Mouse (Mus musculus) gastrocnemius, postnatal 14 days (tissue): ENCODE results near the gene Hist1h2ai. TPM values are rescaled to one million over a fixed set of nuclear protein-coding genes. Genes with fewer than 3 reads are reported as not detected.
A peak's percentile ranks its signal among the peaks of the same experiment; 100 is the strongest.
"Not testable (repeated sequence)": the region's sequence is repeated elsewhere in the genome, so short reads cannot be mapped to it uniquely, and the experiment has no call there.

Experiments used
- DNase-seq: peaks from one replicate; pipeline ENCODE4 v3.0.0; 2021; ENCODE audit warnings: mixed read lengths
- intact Hi-C: fragments of 180-260 bp; cut with DNase I; formaldehyde crosslinking; loops from one replicate; pipeline ENCODE4 v1.15.1; 2025; ENCODE audit warnings: low total_unique reads
- total RNA-seq, 2 experiments: library from RNA; stranded (reverse); gene quantifications; 2 replicates each; pipeline ENCODE4 v1.2.3; 2021

Hist1h2ai gene
- total RNA-seq, 2 experiments from 2014 or later = 70.5 to 87.6 TPM

DNA sequence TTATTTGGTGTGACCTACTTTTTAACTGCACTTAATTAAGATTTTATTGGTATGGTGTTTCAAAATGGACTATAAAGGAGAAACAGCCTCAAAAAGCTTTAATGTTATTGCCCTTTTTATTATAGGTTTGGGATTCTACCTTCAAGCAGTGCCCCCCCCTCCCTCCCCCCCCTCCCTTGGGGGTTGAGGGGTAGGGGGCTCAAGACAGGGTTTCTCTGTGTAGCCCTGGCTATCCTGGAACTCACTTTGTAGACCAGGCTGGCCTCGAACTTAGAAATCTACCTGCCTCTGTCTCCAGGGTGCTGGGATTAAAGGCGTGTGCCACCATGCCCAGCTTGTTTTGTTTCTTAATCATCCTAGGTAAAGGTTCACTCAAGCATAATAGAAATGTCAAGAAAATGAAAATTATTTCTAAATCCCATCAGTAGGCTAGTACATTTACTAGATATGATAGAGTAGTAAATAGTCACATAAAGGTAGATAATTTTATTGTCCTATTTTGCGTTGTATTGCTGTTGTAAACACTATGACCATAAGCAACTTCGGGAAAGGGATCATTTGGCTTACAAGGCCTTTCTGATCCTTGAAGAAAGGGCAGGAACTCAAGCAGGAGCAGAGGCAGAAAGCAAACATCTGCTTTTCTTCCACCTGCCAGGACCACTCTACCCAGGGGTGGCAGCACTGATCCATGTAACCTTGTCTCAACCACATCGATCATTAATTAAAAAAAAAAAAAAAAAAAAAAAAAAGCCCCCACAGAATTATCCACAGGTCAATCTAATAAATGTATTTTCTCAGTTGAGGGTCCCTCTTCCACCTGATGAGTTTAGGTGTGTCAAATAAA is 7.0 kb downstream of the Hist1h2ai start:
- DNase-seq = no peak
- intact Hi-C loops = no loop called here

DNA sequence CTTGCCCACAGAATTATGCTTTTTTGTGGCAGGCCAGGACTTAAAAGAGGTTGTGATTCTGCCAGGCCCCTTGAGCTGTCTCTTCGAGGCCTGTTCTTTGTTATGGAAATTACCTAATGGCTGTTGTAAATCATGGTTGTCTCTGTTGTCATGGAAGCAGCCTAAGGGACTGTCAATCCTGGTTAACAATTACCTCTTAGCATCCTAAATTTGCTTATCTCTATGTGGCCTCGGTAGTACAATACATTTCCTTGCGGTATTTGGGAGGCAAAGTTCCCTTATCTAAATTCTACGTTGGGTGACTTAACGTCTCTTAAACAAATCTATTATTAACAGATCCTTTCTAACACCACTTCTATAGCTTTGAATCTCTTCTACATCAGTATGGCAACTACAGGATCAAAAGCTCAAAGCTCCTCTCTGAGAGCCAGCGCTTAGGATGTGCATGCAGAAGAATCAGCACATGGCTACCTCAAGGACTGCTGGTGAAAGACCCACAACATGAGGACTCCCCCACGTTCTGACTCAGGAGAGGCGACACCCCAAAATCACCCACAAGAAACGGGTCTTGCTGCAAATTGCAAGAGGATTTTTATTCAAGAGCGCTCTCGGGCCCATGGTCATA is 11.8 kb downstream of the Hist1h2ai start:
- DNase-seq = no peak
- intact Hi-C loops = no loop called here

DNA sequence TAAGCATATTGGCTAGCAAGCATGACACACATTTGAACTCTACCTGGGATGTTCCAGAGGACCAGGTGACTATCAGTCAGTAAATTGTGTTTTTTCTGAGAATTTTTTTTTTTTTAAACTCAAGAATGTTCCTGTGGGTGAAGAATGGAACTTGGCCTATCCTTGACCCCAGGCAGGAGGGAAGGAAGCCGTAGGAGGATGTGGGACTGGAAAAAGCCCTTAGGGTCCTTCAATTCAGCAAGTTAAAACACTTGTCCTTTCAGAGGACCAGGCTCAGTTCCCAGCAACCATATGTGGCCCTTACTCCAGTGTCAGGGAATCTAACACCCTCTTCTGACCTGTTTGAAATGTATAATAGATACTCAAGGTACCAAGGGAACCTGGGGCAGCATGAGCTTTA is 13.3 kb downstream of the Hist1h2ai start:
- intact Hi-C loops = no loop called here
- DNase-seq = no peak

DNA sequence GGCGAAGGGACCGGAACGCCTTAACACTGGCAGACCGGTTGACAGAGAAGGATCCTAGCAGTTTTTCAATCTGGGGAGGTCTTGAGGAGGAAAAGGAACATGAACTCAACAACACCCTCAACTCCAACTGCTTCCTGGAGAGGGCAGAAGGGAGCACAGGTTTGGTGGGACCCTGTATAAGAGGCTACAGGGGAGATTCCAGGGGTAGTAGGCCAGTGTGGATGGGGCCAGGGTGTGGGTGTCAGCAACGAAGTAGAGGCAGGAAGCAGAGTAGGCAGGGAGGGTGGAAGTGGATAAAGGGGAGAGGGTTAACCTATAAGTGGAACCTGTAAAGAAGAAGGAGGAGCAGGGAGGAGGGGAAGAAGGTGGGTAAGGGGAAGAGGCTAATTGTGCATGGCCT is 17.2 kb downstream of the Hist1h2ai start:
- intact Hi-C loops = no loop called here
- no peak for DNase-seq

DNA sequence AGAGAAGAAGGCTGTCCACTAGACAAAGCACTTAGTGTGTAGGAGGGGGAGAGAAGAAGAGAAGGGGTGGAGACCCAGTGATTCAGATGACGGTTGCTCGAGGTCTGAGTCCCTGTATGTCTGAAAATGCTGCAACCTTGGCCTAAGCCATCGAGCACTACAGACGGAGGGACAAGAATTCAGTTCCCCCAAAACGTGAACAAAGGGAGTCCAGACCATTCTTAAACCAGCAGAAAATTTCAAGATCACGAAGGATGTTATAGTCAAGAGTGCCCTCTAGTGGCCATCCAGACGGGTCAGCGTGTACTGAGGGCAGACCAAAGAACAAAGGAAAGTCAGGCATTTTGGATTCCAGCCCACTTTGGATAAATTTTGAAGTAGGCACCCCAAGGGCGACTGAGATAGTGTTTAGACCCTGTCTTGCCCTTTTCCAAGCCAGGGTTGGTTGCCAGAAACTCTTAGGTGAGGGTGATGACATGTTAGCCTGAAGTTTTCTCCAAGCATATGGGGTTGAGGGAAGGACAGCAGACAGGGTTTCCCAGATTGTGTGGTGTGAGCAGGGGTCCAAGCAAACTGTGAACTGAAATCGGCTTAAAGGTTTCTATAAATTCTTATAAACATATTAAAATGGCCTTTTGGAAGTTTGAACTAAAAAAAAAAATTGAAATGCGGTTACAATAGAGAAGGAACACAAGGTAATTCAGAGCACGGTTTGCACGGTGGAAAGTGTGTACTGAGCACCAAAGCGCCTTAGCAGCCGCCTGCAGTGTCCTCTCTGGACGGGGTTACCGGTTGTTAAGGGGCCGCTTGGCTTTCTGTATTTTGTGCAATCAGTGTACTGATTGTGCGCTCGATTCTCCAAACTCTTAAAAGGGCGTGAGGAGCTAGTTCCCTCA is 18.0 kb downstream of the Hist1h2ai start:
- DNase-seq = peak; percentile 60
- intact Hi-C loops = no loop called here

DNA sequence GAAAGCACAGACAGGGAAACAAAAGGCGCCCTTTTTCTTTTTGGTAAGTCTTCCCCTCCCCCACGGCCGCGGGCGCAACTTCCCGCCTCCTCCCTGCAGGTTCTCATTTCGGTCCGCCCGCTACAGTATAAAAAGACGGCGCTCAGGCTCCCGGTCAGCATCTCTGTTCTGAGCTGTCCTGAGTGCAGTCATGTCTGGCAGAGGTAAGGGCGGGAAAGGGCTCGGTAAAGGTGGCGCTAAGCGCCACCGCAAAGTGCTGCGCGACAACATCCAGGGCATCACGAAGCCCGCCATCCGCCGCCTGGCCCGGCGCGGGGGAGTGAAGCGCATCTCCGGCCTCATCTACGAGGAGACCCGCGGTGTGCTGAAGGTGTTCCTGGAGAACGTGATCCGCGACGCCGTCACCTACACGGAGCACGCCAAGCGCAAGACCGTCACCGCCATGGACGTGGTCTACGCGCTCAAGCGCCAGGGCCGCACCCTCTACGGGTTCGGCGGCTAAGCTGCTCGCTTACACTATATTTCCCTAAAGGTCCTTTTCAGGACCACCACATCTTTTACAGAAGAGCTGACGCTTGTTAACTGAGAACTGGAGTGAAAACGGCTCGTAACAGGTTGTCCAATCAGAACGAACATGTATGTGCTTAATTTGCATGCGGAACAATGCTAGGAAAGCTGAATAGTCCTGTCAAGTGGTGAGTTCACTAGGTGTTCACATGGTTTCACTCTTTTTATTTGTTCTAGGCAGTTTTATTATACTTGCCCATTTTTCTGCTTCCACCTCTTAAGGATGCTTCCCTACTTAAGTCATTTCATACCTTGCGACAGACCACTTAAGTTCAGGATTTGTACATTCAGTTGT is 18.9 kb downstream of the Hist1h2ai start, which contains the start of gene Hist1h4j:
TSS of gene Hist1h4j (plus strand) at position 159 of the 862 bp plus-strand sequence.
- intact Hi-C loops = not testable (repeated sequence)
- DNase-seq = peak; percentile 52

DNA sequence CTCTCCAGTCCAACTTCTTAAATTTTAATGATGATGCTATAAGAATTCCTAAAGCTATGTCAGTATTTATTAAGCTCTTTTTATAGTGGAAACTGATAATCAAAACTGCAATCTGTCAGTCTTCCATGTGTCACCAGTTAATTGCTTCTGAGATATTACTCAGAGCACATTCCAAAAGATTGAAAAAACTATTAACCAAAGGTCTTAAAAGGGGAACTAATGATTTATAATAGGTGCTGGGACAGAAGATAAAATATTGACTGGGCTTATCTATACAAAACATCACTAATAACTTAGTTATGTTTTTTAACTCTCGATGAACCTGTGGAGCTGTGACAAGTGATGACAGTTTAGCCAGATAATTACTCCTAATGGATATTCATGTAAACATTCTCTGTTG is 28.8 kb downstream of the Hist1h2ai start:
- DNase-seq = no peak
- intact Hi-C loops = no loop called here

DNA sequence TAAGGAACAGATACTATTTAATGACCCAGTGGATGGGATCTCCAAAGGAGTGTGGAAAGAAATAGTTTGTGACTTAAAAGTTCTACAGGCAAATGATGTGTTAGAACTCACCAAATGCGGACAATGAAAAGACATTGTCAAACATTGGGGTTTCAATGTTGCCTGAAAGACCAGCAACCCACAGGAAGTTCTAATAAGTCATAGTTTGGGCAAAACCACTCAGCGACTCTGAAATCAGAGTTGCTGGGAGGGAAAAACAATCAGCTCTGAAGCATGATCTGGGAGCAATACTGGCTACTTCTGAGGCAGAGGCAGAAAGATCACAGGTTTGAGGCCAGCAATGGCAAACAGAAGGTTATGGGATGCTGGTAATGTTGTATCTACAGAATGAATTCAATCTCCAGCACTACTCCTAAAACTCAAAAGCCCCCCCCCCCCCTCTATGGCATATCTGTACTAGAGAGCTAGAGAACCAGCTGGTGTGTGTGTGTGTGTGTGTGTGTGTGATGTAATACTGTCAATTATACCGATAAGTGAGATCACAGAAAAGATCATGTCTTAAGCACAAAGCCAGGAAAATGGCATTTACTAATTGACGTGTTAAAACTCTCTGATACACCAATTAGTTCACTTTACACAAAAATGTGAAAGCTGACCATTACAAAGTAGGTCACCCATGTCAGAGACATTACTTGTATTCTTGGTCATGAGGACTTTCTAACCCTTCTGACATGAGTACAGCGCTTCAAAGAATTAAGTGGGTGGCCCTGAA is 33.4 kb downstream of the Hist1h2ai start:
- DNase-seq = no peak
- intact Hi-C loops = no loop called here

DNA sequence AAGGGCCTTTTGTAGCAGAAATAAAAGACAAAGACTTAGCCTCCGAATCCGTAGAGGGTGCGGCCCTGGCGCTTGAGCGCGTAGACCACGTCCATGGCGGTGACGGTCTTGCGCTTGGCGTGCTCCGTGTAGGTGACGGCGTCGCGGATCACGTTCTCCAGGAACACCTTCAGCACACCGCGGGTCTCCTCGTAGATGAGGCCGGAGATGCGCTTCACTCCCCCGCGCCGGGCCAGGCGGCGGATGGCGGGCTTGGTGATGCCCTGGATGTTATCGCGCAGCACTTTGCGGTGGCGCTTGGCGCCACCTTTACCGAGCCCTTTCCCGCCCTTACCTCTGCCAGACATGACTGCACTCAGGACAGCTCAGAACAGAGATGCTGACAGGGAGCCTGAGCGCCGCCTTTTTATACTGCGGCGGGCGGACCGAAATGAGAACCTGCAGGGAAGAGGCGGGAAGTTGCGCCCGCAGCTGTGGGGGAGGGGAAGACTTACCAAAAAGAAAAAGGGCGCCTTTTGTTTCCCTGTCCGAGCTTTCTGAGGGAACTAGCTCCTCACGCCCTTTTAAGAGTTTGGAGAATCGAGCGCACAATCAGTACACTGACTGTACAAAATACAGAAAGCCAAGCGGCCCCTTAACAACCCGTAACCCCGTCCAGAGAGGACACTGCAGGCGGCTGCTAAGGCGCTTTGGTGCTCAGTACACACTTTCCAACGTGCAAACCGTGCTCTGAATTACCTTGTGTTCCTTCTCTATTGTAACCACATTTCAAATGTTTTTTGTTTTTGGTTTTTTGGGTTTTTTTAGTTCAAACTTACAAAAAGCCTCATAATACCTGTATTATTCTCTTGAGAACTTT is 34.2 kb downstream of the Hist1h2ai start, which contains the start of gene Hist1h4k:
TSS of gene Hist1h4k (minus strand) at position 347 of the 859 bp plus-strand sequence.
- DNase-seq = peak; percentile 84

DNA sequence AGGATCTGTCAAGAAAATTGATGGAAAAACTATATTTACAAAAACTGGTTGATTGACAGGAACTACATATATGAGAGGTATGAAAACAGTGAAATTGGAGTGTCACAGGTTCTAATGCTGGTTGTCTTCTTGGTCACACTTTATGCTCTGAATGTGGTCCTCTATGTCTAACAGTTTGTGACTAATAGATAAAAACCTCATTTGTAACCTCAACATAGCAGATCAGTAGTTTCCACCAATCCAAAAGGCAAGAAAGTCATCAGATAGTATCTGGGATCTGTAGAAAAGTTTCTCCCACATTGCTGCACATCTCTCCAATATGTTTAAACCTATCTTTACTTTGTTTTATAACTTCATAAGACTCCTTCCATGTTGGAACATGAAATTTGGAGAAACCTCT is 35.2 kb downstream of the Hist1h2ai start:
- DNase-seq = no peak
- intact Hi-C loops = no loop called here

More for the DNA sequence above, 34.2 kb downstream of the Hist1h2ai start, which contains the start of gene Hist1h4k:
- intact Hi-C loops = not testable (repeated sequence)

DNA sequence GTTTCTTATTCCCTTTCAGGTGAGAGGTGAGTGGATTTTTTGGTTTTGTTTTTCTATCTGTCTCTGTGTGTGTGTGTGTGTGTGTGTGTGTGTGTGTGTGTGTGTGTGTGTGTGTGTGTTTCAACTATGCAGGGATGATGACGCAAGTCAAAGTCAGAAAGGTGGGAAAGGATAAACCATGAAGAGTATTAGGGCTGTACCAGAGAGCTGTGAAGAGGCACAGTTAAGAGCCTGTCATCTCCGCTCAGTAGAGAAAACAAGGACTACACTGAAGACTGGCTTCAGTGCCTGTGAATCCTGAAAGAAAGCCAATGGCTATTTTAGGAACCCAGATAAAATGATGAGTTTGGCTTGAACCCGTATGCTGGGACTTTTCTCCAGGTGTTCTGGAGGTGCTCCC is 35.6 kb downstream of the Hist1h2ai start:
- intact Hi-C loops = no loop called here
- DNase-seq = no peak

DNA sequence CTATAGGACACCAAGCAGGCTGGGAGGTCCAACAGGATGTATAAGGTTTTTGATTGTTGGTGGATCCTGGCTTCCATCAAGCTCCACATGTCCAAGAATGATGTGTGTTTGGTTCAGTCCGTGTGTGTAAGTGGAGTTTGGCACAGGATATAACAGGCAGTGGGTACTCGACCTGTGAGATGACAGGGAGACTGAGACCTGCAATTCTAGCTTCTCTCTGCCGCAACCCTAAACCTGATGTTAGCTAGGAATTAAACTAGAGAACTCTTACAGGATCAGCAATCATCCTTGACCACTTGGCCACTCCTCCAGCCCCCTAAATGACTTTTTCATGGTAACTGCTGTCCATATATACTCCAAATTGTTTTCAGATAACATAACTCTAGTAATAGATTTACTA is 36.1 kb downstream of the Hist1h2ai start:
- intact Hi-C loops = no loop called here
- DNase-seq = no peak

DNA sequence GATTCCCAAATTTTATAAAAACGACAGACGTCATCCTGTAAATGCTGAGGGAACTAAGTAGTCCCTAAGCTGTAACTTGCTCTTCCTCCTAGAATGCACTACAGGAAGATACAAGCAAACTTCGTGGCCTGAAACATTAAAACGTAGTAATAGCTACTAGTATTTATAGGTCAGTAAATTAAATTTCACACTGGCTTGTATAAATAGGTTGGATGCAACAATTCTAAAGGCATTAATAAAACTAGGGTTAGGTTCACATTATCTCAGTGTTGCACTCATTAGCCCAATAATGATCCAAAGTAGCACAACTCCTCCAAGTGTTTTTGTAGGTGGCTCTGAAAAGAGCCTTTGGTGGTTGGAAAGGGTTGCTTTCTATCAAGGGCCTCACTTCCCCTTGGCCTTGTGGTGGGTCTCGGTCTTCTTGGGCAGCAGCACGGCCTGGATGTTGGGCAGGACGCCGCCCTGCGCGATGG is 36.9 kb downstream of the Hist1h2ai start:
- no peak for DNase-seq
- intact Hi-C loops = no loop called here

DNA sequence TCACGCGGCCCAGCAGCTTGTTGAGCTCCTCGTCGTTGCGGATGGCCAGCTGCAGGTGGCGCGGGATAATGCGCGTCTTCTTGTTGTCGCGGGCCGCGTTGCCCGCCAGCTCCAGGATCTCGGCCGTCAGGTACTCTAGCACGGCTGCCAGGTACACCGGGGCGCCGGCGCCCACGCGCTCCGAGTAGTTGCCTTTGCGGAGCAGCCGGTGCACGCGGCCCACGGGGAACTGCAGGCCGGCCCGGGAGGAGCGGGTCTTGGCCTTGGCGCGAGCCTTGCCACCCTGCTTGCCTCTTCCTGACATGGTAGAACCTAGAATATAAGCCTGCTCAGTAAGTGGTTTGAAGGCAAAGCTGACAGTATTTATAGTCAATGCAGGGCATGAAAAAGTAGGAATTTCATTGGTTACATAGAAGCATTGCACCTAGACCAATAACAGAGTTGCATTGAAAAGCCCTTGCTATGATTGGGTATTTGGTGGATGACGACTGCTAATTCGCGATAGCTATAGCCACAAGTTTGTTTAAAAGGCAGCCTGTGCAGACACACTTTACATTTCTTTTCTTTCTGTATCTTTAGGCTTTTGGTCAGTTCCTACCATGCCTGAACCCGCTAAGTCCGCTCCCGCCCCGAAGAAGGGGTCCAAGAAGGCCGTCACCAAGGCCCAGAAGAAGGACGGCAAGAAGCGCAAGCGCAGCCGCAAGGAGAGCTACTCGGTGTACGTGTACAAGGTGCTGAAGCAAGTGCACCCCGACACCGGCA is 37.5 kb downstream of the Hist1h2ai start, which contains the start of the genes Hist1h2ak and Hist1h2bn:
TSS of gene Hist1h2ak (minus strand) at position 304 of the 762 bp plus-strand sequence.
TSS of gene Hist1h2bn (plus strand) at position 600 of the 762 bp plus-strand sequence.
- intact Hi-C loops, DNase-seq: not testable (repeated sequence)

DNA sequence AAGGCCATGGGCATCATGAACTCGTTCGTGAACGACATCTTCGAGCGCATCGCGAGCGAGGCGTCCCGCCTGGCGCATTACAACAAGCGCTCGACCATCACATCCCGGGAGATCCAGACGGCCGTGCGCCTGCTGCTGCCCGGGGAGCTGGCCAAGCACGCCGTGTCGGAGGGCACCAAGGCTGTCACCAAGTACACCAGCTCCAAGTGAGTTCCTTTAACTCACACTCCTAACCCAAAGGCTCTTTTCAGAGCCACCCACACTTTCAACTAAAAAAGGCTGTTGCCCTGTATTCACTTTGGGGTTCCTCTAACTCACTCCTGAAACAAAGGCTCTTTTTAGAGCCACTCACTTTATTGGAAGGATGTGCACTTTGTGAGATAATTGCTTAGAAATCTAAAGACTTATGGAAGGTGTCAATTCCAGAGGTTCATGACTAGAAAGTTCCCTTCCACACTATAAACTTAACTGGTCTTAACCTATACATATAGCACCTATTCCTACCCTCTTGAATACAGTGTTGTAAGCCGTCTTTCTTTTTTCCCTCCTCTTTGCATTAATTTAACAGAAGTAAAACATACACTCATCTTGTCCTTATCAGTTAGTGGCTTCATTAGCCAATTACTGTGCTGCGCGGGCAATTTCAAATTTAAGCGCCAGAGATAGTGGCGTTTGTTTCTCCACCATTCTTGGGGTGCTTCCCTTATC is 38.2 kb downstream of the Hist1h2ai start:
- DNase-seq, intact Hi-C loops: not testable (repeated sequence)

DNA sequence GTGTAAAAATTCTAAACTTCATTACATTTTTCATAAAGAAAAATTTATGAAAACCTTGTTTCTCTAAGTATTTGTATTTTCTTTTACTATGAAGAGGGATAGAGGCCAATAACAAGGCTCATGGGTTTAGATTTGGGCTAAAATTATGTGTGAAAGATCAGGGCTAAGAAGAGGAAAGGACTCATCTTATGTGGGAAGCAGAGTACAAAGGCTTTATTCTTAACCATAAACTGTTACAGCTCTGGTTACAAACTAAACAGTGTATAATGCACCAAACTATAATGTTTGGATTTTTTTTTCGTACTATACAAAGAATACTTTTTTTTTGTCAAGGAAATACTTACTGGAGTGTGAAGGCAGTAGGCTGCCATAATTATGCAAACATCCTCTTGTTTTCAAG is 39.5 kb downstream of the Hist1h2ai start:
- DNase-seq = no peak
- intact Hi-C loops = no loop called here
